Mouse (Mus musculus) myocyte (in vitro differentiated cells): ENCODE results near the gene Dnaic1.

Experiments used
- CEBPB ChIP-seq: IDR thresholded peaks from 2 replicates; pipeline ENCODE4 v1.6.1; 2011; ENCODE audit warnings: mild to moderate bottlenecking, moderate library complexity; ENCODE audit not compliant: poor library complexity, insufficient read depth, severe bottlenecking
- E2F4 ChIP-seq: IDR thresholded peaks from one replicate; pipeline ENCODE4 v1.6.1; 2011; ENCODE audit warnings: mild to moderate bottlenecking, control low read depth, moderate library complexity; ENCODE audit not compliant: insufficient read depth
- MAX ChIP-seq: IDR thresholded peaks from one replicate; pipeline ENCODE4 v1.6.1; 2011; ENCODE audit warnings: low read depth, mild to moderate bottlenecking, control low read depth
- MYOD1 ChIP-seq, 3 experiments: IDR thresholded peaks; one replicate each; pipeline ENCODE4 v1.6.1; 2011; ENCODE audit warnings: control low read depth in 2 of 3, low read depth in 2 of 3, mild to moderate bottlenecking in 2 of 3, moderate library complexity in 1 of 3; ENCODE audit not compliant: insufficient read length in 2 of 3, control insufficient read depth in 1 of 3
- POLR2A ChIP-seq: IDR thresholded peaks from one replicate; pipeline ENCODE4 v1.6.1; 2011; ENCODE audit warnings: low read depth, mild to moderate bottlenecking, control low read depth, moderate library complexity; ENCODE audit not compliant: insufficient read length
- POLR2AphosphoS2 ChIP-seq: IDR thresholded peaks from one replicate; pipeline ENCODE4 v1.6.1; 2011; ENCODE audit warnings: low read depth, control low read depth; ENCODE audit not compliant: insufficient read length
- REST ChIP-seq: IDR thresholded peaks from one replicate; pipeline ENCODE4 v1.6.1; 2011; ENCODE audit warnings: mild to moderate bottlenecking, control low read depth, moderate library complexity; ENCODE audit not compliant: insufficient read depth, insufficient read length
- SRF ChIP-seq: IDR thresholded peaks from one replicate; pipeline ENCODE4 v1.6.1; 2011; ENCODE audit warnings: low read depth; ENCODE audit not compliant: control insufficient read depth, insufficient read length
- TCF12 ChIP-seq: IDR thresholded peaks from one replicate; pipeline ENCODE4 v1.6.1; 2011; ENCODE audit warnings: mild to moderate bottlenecking, control low read depth; ENCODE audit not compliant: poor library complexity, insufficient read depth, severe bottlenecking
- USF1 ChIP-seq: IDR thresholded peaks from one replicate; pipeline ENCODE4 v1.6.1; 2011; ENCODE audit warnings: low read depth, mild to moderate bottlenecking, control low read depth, moderate library complexity

- TF ChIP-seq MYOD1 (IDR thresholded peaks at IDR 0.05; ENCODE audit: control insufficient read depth in 1 of 3, insufficient read length in 2 of 3, low read depth in 2 of 3) (no peak), MAX (no peak), POLR2A (no peak), USF1 (no peak), POLR2AphosphoS2 (no peak), E2F4 (no peak), REST (no peak), SRF (no peak), TCF12 (no peak), CEBPB (no peak)
Observed at GRCm38 (mm10) chr4:41635224-41635623, 65.6 kb downstream of the Dnaic1 start.
